Mouse (Mus musculus) forebrain, embryonic 11.5 days (tissue): Measurements from ENCODE around the gene Ptprd. TPM values are rescaled to one million over a fixed set of nuclear protein-coding genes. Genes with fewer than 3 reads are reported as not detected.
A peak's percentile ranks its signal among the peaks of the same experiment; 100 is the strongest.

Source experiments
- ATAC-seq: fragments of 200-750 bp; cut with Nextera tagmentation; replicated peaks from 2 replicates; pipeline ENCODE4 v1.8.0; 2017; ENCODE audit warnings: moderate TSS enrichment; ENCODE audit not compliant: low FRiP score
- DNase-seq: peaks from one replicate; pipeline ENCODE4 v3.0.0-alpha.2; 2017; ENCODE audit warnings: low spot score
- H3K27ac ChIP-seq: fragments of 300-500 bp; sonication (generic); 2 replicates; pipeline ENCODE4 v1.5.1; 2014; ENCODE audit warnings: low read depth, low read length
- H3K27me3 ChIP-seq: fragments of 300-500 bp; sonication (generic); 2 replicates; pipeline ENCODE4 v1.6.1; 2014; ENCODE audit warnings: mild to moderate bottlenecking, low read length, mixed read lengths; ENCODE audit not compliant: control insufficient read depth, insufficient read depth
- H3K36me3 ChIP-seq: fragments of 300-500 bp; sonication (generic); 2 replicates; pipeline ENCODE4 v1.6.1; 2014; ENCODE audit warnings: mild to moderate bottlenecking, low read length, moderate library complexity, mixed read lengths; ENCODE audit not compliant: control insufficient read depth, insufficient read depth
- H3K4me1 ChIP-seq: fragments of 300-500 bp; sonication (generic); replicated peaks from 2 replicates; pipeline ENCODE4 v1.6.1; 2014; ENCODE audit warnings: low read length, mixed read lengths; ENCODE audit not compliant: control insufficient read depth, insufficient read depth
- H3K4me2 ChIP-seq: fragments of 300-500 bp; sonication (generic); 2 replicates; pipeline ENCODE4 v1.6.1; 2014; ENCODE audit warnings: low read depth, mild to moderate bottlenecking, low read length, moderate library complexity, mixed read lengths; ENCODE audit not compliant: severe bottlenecking
- H3K4me3 ChIP-seq: fragments of 300-500 bp; sonication (generic); 2 replicates; pipeline ENCODE4 v1.5.1; 2014; ENCODE audit warnings: low read depth, low read length
- H3K9ac ChIP-seq: fragments of 300-500 bp; sonication (generic); 2 replicates; pipeline ENCODE4 v1.6.1; 2014; ENCODE audit warnings: low read length
- H3K9me3 ChIP-seq: fragments of 300-500 bp; sonication (generic); 2 replicates; pipeline ENCODE4 v1.6.1; 2016; ENCODE audit warnings: low read length, mixed read lengths; ENCODE audit not compliant: control insufficient read depth
- WGBS: fragments of 180-500 bp; shearing (Covaris S2); extraction: QIAGEN DNeasy Blood & Tissue Kit; methylation state at CpG from one replicate; pipeline ENCODE4 v1.1.7; 2014; 5-methylcytosine and 5-hydroxymethylcytosine counted together
- polyA plus RNA-seq: library from polyadenylated mRNA; unstranded; fragments of >200 nt; fragmentation: Nextera tagmentation; extraction: Ambion mirVana; gene quantifications from 2 replicates; pipeline ENCODE4 v1.2.1, GENCODE M21; 2014

Gene Ptprd
- polyA plus RNA-seq, 1 experiment from 2014 or later, result 30.1 TPM

- 94% methylated on average over 1 of the region's 1 CpGs for WGBS
- no peaks in the 10 kb centered on the region for H3K36me3 ChIP-seq
- ATAC-seq (no peak), DNase-seq (no peak)
- H3K4me1 ChIP-seq, result 0 out of 2 replicates have a peak, but pooled peaks cover 6% of the 10 kb centered on the region
- H3K9ac ChIP-seq, result no peak overlapping the region
- no peak overlapping the region for H3K4me3 ChIP-seq
- no peaks in the 10 kb centered on the region for H3K27me3 ChIP-seq
- no peak overlapping the region for H3K27ac ChIP-seq
- H3K4me2 ChIP-seq, result no peak overlapping the region
- no peaks in the 10 kb centered on the region for H3K9me3 ChIP-seq
Observed at GRCm38 (mm10) chr4:76237827-76238226, 1973.9 kb downstream of the Ptprd start.

GRCm38 (mm10) chr4:76223720-76224119, 1988.0 kb downstream of the Ptprd start:
- no peak overlapping the region for H3K27ac ChIP-seq
- ATAC-seq, result peak; percentile 92
- H3K9me3 ChIP-seq, result no peaks in the 10 kb centered on the region
- DNase-seq, result no peak
- H3K4me1 ChIP-seq, result no peaks in the 10 kb centered on the region
- no peak overlapping the region for H3K9ac ChIP-seq
- no peaks in the 10 kb centered on the region for H3K27me3 ChIP-seq
- 15% methylated on average over 3 of the region's 3 CpGs for WGBS
- no peaks in the 10 kb centered on the region for H3K36me3 ChIP-seq
- no peak overlapping the region for H3K4me2 ChIP-seq
- H3K4me3 ChIP-seq, result no peak overlapping the region

- H3K4me2 ChIP-seq, result no peak overlapping the region
- ATAC-seq, result no peak
Observed at GRCm38 (mm10) chr4:76222520-76222919, 1989.2 kb downstream of the Ptprd start.

GRCm38 (mm10) chr4:76218065-76218464, 1993.7 kb downstream of the Ptprd start:
- ATAC-seq (no peak), DNase-seq (no peak)
- Histone ChIP-seq H3K36me3 (no peaks in the 10 kb centered on the region), H3K4me3 (no peak overlapping the region), H3K4me1 (no peaks in the 10 kb centered on the region), H3K27ac (no peak overlapping the region), H3K27me3 (no peaks in the 10 kb centered on the region), H3K9me3 (no peaks in the 10 kb centered on the region), H3K9ac (no peak overlapping the region), H3K4me2 (no peak overlapping the region)
- 97% methylated on average over 1 of the region's 1 CpGs for WGBS

More at GRCm38 (mm10) chr4:76222520-76222919, 1989.2 kb downstream of the Ptprd start:
- no peaks in the 10 kb centered on the region for H3K36me3 ChIP-seq
- H3K4me3 ChIP-seq, result no peak overlapping the region
- H3K27ac ChIP-seq, result no peak overlapping the region
- 50% methylated on average over 2 of the region's 2 CpGs for WGBS
- no peak for DNase-seq
- H3K9ac ChIP-seq, result no peak overlapping the region
- no peaks in the 10 kb centered on the region for H3K27me3 ChIP-seq
- H3K9me3 ChIP-seq, result no peaks in the 10 kb centered on the region
- H3K4me1 ChIP-seq, result no peaks in the 10 kb centered on the region

- ATAC-seq, result no peak
- 93% methylated on average over 1 of the region's 1 CpGs for WGBS
- no peaks in the 10 kb centered on the region for H3K36me3 ChIP-seq
- H3K4me2 ChIP-seq, result no peak overlapping the region
- H3K9ac ChIP-seq, result no peak overlapping the region
- H3K4me3 ChIP-seq, result no peak overlapping the region
- H3K27me3 ChIP-seq, result no peaks in the 10 kb centered on the region
- no peak overlapping the region for H3K27ac ChIP-seq
- no peaks in the 10 kb centered on the region for H3K4me1 ChIP-seq
- H3K9me3 ChIP-seq, result no peaks in the 10 kb centered on the region
- no peak for DNase-seq
Observed at GRCm38 (mm10) chr4:76215141-76215540, 1996.6 kb downstream of the Ptprd start.

- no peaks in the 10 kb centered on the region for H3K27me3 ChIP-seq
- H3K4me3 ChIP-seq, result no peak overlapping the region
- ATAC-seq (no peak), DNase-seq (no peak)
- no peaks in the 10 kb centered on the region for H3K36me3 ChIP-seq
- H3K4me2 ChIP-seq, result no peak overlapping the region
- no peaks in the 10 kb centered on the region for H3K9me3 ChIP-seq
- 81% methylated on average over 1 of the region's 1 CpGs for WGBS
- H3K9ac ChIP-seq, result no peak overlapping the region
- no peak overlapping the region for H3K27ac ChIP-seq
- H3K4me1 ChIP-seq, result no peaks in the 10 kb centered on the region
Observed at GRCm38 (mm10) chr4:76199321-76199720, 2012.4 kb downstream of the Ptprd start.

- 90% methylated on average over 3 of the region's 3 CpGs for WGBS
- H3K4me3 ChIP-seq, result no peak overlapping the region
- H3K9me3 ChIP-seq, result no peaks in the 10 kb centered on the region
- H3K4me2 ChIP-seq, result no peak overlapping the region
- no peak for ATAC-seq
- peaks cover 4% of the 10 kb centered on the region; the same call in 1 of the 2 replicates for H3K27me3 ChIP-seq
- H3K36me3 ChIP-seq, result no peaks in the 10 kb centered on the region
- no peak overlapping the region for H3K27ac ChIP-seq
- no peak for DNase-seq
- no peaks in the 10 kb centered on the region for H3K4me1 ChIP-seq
- no peak overlapping the region for H3K9ac ChIP-seq
Observed at GRCm38 (mm10) chr4:76194762-76195161, 2017.0 kb downstream of the Ptprd start.

- no peak overlapping the region for H3K4me2 ChIP-seq
- H3K36me3 ChIP-seq, result no peaks in the 10 kb centered on the region
- no peak overlapping the region for H3K9ac ChIP-seq
- ATAC-seq, result no peak
- peaks cover 4% of the 10 kb centered on the region; the same call in 1 of the 2 replicates for H3K27me3 ChIP-seq
- no peaks in the 10 kb centered on the region for H3K4me1 ChIP-seq
- no peaks in the 10 kb centered on the region for H3K9me3 ChIP-seq
- H3K4me3 ChIP-seq, result no peak overlapping the region
- WGBS, result 88% methylated on average over 3 of the region's 3 CpGs
- DNase-seq, result no peak
- H3K27ac ChIP-seq, result no peak overlapping the region
Observed at GRCm38 (mm10) chr4:76193496-76193895, 2018.3 kb downstream of the Ptprd start.

- DNase-seq, result no peak
- no peaks in the 10 kb centered on the region for H3K4me1 ChIP-seq
- no peak overlapping the region for H3K4me2 ChIP-seq
- WGBS, result 93% methylated on average over 1 of the region's 1 CpGs
- H3K4me3 ChIP-seq, result no peak overlapping the region
- no peak overlapping the region for H3K27ac ChIP-seq
- peaks cover 4% of the 10 kb centered on the region; the same call in 1 of the 2 replicates for H3K27me3 ChIP-seq
- no peak overlapping the region for H3K9ac ChIP-seq
- ATAC-seq, result no peak
- H3K9me3 ChIP-seq, result no peaks in the 10 kb centered on the region
- no peaks in the 10 kb centered on the region for H3K36me3 ChIP-seq
Observed at GRCm38 (mm10) chr4:76192031-76192430, 2019.7 kb downstream of the Ptprd start.
